Mouse (Mus musculus) c-Kit-negative CD71-positive TER-119-positive erythroid progenitor cells, embryonic 14.5 days (primary cell): ENCODE results near the gene Gtf3c5.

ENCODE experiments used
- DNase-seq: peaks from one replicate; pipeline ENCODE4 v3.0.0-alpha.2; 2013; ENCODE audit warnings: low read depth, low spot score

Gene Gtf3c5

DNA sequence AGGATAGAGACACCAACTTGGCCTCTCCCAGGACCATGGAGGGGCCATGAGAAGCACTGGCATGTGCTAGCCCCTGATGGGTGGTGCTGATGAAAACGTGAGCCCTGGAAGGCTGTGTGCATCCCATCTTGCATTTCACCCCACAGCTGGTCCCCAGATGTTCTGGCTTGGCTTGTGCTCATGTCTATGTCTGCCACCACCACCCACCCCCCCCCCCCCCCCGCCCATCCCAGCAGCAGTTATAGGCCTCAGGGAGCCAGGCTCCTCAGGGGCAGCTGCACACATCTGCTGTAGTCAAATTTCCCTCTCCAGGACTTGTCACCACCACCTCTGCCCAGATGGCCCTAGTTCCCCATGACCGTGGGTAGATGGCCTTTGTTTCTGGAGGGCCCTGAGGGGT is 13.6 kb downstream of the Gtf3c5 start:
- DNase-seq, result no peak

DNA sequence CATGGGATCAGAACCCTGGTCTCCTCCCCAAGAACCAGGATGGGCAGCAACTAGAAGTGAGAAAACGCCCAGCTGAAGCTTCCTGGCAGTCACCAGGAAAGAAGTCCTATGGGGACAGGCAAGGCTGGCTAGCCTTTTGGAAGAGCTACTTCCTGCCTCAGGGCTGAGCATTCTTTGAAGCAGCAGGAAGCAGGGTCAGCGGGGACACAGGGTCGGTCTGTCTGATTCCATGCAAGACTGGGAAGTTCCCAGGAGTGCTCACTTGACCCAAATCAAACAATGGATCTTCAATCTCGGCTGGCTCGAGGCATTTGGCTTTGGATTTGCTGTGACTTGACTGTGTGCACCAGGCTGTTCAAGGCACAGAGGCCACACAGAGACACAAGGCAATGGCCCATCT is 17.0 kb downstream of the Gtf3c5 start:
- DNase-seq, result no peak

DNA sequence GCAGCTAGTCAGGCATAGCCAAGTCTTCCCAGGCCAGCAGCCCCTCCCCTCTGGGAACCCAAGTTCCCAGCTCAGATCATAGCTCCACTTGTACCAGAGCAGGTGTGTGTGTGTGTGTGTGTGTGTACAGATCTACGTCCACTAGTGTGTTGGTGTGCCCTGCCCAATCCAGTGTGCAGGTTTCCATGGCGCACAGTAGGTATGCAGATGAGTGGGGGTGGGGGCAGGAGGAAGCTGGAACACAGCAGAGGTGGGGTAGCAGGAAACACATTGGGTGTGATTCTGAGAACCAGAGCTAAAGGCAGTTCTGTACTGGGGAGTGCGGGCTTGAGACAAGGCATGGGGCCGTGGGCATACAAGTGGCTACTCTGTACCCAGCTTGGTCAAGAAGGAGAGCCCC is 19.2 kb downstream of the Gtf3c5 start:
- DNase-seq, result no peak

DNA sequence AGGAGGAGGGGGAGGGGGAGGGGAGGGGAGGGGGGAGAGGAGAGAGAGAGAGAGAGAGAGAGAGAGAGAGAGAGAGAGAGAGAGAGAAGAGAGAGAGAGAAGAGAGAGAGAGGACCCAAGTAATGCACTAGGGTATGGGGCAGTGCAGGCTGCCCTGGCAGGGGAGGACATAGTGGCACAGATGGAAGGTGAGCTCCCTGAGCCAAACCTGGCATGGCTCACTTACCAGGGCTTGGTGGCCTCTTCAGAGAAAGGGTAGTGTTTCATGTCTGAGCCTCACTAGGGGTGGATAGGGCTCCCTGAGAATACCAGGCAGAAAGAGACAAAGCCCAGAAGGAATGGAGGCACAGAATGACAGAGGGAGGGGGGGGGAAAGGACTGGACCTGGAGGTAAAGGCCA is 19.7 kb downstream of the Gtf3c5 start:
- no peak for DNase-seq

DNA sequence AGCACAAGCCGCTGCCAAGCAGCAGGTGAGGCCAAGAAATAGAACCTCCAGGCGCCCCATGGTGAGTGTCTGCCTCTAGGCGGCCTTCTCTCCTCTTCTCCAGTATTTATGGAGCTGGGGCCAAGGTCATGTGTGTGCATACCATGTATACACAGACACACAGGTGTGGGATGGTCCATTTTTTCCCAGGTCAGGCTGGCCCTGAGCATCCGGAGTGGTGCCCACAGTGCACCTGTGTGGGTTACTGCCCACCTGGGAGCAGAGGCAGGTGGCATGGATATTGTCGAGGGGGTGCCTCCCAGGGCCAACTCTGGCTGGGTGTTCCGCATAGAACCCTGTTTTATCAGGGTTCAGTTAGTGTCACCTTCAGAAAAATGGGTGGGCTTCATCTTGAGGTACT is 20.2 kb downstream of the Gtf3c5 start, which contains the start of gene Cel:
Gene Cel, minus strand, starts transcription at position 101 of the 400 bp plus-strand sequence.
- DNase-seq, result no peak

DNA sequence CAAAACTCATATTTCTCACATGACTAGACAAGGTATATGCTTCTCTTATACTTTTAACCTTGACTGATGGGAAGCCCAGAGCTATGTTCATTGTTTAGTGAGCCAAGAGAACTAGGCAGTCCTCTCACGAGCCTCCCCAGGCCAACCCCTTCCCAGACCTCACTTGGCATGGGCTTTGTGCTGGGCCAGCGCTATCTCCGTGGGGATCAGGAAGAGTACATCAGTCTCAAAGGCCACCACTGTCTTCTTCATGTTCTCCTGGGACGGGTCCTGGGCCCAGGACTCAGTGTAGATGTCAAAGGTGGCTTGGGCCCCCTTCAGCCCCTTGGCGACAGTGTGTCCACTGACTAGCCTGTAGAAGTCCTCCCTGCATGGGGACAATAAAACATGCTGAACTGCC is 26.1 kb downstream of the Gtf3c5 start:
- no peak for DNase-seq

DNA sequence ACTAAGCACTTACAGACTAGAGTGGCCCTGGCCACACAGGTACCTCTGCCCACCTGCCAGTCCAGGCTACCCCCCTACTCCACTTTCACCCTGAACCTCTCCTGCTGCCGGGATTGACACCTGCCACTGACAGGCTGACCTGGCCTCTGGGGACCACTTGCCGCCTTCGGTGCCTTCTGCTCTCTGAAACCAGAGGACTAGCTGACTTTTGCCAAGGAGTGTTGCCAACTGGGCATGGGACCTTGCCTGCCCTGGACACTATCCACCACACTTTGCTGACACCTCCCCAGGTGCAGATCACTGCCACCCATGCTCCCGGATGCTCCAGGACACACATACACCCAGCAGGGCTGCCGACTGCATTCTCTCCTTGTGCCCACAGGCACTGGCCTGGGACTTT is 31.2 kb downstream of the Gtf3c5 start:
- no peak for DNase-seq

DNA sequence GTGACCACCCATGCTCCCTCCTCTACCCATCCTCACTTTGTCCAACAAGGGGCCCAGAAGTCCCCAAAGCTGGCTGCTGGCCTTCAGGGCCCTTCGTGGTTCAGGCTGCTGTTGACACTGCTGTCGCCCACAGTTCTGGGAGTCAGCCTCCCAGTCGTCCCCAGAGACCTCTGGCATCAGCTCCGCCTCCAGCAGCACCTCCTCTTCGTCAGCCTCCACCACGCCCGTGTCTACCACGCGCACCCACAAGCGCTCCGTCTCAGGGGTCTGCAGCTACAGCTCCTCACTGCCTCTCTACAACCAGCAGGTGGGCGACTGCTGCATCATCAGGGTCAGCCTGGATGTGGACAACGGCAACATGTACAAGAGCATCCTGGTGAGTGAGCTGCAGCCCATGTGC is 34.4 kb downstream of the Gtf3c5 start:
- DNase-seq, result no peak

DNA sequence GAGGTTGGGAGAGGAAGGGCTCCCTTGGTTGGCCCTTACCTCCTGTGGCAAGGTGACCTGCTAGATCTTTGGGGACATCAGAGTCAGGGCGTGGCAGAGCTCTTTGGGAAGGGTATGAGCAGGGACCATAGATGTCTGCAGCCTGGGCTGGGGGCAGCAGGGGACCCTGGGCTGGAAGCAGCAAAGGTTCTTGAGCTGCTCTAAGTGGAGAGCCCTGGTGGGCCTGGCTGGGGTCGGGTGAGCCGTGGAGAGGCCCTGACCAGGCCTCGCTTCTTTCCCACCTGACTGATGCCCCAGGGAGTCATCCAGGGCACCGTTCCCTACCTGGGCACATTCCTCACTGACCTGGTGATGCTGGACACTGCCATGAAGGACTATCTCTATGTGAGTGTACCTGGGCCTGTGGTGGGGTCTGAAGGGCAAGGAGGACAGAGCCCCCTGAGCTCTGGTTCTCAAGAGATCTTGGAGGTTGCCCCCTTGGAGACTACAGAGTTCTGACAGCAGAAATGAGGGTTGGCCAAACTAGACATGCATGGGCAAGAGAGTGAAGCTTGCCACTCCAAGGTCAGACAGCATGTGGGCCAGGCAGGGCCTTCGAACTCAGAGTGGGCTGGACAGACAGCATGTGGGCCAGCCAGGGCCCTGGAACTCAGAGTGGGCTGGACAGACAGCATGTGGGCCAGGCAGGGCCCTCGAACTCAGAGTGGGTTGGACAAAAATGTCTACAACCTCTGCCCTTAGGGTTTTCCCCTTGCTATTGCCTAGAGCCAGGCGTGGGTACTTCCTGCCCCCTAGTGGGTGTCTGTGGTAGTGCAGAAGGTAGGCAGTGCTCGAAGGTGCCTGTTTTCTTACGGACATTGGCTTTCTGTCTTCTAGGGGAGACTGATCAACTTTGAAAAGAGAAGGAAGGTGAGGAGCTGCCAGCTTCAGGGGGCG is 36.0 kb downstream of the Gtf3c5 start:
- peak; percentile 55 for DNase-seq

DNA sequence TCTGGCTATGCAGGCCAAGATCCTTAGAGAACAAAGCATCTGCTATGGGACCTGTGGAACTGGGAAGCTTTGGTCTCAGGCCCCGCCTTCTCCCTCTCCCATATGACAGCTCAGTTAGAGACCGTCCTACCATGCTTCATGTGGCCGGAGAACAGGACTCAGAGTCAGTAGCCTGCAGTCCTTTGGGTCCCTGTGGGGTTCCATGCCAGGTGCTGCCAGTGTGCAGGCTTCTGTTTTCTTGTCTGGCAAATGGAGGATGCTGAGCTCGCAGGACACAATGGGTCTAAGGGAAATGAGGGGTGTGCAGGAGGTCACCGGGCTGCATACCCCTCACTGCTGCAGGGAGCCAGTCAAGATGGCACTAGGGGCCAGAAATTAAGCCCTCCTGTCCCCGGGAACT is 37.0 kb downstream of the Gtf3c5 start:
- DNase-seq, result no peak

DNA sequence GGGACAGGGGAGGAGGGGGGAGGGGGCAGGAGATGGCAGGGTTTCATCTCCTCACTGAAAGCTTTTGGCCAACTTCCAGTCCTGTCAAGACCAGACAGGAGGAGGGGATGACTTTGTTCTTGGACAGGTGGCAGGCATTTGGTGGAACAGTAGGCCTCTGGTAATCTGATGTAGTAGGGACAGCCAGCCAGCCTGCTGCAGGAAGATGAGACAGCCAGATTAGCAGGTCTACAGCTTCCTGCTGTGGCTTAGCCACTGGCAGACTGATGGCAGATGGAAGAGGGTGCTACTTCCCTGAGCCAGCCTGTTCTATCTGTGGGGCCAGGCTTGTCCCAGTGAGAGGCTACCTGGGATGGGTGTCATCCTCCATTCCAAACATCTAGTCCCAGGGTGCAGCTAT is 37.6 kb downstream of the Gtf3c5 start:
- no peak for DNase-seq

DNA sequence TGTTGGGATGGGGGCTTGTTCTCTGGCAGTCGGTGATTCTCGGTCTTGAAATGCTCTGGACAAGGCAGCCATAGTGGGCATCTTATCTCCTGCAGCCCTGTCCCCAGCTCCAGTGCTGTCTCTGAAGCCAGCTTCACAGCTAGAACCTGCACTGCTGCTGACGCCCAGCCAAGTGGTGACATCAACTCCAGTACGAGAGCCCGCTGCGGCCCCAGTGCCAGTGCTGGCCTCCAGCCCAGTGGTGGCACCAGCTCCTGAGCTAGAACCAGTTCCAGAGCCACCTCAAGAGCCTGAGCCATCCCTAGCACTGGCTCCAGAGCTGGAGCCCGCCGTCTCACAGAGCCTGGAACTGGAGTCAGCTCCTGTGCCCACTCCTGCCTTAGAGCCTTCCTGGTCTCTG is 39.7 kb downstream of the Gtf3c5 start:
- DNase-seq, result no peak

DNA sequence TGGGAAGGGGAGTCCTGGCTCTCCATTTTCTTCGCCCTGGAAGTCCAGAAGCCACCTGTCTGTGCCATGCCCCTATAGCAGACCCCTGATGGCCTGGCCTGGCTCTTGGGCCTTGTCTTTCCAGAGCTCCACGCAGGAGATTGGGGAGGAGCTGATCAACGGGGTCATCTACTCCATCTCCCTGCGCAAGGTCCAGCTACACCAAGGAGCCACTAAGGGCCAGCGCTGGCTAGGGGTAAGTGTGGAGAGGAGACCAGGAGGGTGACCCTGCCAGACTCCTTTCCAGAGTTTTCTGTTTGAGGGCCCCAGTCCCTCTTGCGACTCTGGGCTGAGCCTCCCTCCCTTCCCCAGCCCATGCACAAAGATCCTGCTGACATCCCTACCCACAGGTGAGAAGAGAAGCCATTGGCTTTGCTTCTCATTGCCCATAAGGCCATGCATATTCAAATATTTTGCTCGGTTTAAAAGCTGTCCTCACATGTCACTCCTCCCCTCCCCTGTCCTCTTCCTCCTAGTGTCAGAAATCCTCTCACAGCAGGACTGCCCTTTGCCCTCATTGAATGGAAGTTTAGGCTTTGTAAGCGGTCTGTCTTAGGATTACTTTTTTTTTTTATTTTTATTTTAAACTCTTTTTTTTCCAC is 42.8 kb downstream of the Gtf3c5 start:
- no peak for DNase-seq

DNA sequence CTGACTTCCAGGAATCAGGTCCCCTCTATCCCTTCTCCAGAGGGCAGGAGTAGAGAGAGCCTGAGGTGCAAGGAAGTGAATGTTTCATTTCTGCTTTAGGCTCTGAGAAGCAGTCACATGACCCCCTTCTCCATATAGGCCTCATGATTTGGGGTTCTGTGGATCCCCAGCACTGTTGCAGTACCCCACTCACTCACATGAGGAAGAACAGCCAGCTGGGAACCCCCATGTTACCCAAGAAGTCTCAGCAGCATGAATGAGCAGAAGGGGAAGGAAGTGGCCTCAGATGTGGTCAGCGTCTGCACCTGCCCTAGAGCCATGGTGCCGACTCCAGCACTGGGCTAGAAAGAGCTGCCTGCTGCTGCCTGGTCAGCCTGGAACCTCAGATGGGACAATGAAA is 43.6 kb downstream of the Gtf3c5 start:
- no peak for DNase-seq

DNA sequence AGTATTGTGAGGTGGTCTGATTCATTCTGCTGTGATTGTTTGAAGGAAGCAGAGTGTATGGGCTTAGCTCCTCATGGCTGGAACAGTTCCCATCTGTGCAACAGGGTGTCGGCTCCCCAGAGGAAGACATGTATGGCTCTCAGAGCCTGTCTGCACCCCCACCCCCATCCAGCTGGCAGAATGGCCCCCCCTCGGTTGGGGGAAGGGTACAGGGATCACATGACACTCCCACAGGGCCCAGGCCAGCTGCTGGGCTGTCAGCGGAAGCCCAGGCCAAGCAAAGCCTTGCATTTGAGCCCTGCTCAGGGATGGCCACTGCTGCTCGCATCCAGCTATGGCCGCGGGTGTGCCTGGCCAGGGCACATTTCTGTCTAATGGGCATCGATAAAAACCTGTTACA is 44.3 kb downstream of the Gtf3c5 start:
- no peak for DNase-seq

DNA sequence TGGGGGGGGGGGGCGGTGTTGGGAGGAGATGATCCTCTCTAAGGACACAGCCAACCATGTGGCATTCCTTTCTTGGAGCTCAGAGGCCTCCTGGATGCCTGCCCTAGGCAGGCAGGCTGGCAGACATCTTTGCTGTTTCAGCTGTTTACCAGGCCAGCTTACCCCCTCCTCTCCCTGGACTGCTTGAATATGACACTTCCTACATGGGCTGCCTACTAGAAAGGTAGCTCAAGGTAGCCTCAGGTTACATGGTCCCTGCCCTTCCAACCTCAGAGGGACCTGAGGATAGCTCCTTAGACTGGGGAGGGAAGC is 44.8 kb downstream of the Gtf3c5 start:
- no peak for DNase-seq

DNA sequence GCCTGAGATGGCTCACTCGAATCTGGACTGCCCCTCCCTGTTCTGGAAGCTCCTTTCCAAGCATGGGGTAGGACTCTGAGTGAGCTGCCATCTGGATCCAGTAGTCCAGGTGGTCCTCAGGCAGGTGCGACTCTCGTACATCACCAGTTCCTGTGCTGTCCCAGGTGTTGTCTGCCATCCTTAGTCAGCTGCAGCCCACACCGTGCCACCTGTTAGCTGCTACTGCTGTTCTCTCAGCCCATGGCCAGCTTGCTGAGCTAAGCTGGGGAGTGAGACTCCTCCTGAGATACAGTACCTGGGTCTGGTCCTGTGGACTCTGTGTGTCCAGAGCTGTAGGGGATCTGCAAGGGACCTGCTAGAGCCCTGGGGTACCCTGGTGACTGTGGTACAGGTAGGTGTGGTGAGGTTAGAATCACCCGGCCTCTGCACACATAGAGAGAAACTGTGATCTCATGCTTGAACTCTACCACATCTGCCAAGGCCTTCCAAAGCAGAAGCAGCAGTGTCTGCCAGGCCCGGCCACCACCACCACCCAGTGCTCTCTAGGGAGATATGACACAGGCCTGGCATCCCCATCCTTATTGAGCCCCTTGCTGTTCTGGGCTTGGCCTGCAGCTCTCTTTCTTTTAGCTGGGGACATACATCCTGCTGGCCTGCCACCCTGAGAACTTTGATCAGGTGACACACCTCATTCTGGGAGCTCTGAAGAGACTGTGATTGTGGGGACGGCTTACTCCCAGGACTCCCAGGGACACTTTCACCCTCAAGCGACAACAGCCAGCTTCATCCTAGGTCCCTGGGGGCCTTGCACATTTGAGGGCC is 45.3 kb downstream of the Gtf3c5 start:
- no peak for DNase-seq

DNA sequence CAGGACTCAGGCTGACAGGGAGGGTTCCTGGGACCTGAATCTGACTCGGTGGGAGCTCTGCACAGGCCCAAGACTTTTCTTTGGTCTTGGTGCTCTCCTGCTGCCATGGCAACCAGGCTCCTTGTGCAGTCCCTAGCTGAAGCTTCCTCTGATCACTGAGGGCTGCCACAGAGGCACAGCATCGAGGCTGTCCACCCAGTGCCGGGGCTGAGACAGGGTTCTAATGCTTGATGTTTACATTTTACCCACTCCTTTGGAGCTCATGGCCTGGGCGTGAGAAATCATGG is 46.0 kb downstream of the Gtf3c5 start:
- no peak for DNase-seq

DNA sequence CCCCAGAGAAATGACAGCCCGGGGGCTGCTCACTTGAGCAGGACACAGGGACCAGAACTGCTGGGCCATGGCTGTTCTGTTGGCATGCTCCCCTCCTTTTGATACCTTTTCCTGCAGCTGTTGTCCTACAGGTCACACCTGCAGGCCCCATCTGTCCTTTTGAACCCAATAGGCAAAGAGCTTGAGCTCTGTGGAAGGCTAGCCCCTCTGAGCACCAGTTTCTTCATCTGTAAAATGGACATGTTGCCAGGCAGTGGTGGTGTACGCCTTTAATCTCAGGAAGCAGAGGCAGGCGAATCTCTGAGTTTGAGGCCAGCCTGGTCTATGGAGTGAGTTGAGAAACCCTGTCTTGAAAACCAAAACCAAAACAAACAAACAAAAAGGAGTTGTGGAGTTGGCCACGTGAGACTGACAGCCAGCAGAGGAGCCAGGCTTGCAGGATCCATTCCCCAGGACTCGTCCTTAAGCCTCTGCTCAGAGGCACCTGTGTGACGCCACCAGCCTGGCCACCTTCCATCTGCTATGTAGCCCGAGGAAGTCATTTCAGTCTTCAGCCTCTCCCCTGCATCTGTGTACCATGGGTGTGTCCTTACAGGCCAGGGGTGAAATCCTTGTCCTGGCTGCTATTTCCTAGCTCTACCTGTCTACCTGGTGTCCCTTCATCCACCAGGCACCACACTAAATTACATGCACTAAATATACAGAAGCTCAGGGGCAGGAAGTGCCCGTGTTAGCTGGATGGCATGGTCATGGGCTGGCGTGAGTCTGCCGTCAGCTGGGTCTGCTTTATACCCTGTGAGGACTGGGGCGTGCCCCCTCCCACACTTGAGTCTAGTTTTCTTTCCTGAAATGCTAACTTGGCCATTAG is 46.6 kb downstream of the Gtf3c5 start:
- no peak for DNase-seq

DNA sequence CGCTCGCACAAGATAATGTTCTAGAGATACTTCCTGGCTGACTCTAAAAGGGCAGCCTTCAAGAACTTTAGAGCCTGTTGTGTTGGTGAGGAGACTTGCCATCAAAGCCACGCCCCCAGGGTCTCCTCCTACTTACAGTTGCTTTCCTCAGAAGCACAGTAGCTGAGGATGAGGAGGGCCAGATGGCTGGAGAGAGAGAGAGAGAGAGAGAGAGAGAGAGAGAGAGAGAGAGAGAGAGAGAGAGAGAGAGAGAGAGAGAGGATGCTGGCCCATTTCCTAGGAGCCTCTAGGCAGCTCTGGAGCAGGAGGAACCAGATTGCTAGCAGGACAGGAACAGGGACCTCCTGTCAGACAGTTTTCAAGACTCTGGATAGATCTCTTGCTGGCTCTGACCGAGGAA is 47.4 kb downstream of the Gtf3c5 start:
- no peak for DNase-seq

DNA sequence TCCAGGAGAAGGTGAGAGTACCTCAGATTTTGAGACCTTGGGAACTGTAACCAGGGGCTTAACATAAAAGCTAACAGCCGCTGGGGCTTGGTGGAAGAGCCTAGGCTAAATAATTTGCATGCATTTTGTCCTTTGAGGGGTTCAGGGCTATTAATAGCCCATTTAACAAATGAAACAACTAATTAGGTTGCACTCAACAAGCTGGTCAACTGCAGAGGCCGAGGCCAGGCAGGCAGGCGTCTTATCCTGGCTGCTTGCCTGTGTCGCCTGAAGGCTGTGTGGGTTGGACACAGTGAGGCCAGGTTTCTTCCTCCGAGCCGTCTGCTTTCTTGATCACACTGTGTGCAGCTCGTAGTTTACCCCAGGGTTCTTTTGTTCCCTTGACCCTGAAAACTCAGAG is 47.9 kb downstream of the Gtf3c5 start:
- DNase-seq, result no peak

DNA sequence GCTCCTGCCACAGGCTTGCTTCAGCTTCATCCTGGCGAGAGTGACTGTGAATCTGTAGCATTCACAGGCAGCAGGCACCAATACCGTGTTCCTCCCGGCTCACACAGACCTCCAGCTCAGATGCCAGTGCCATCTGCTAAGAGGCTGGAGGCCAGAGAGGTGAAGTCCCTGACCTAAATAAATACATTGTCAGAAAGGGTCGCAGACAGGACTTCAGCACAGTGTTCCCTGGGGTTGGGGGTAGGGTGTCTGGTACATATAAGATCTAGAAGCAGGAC is 48.3 kb downstream of the Gtf3c5 start:
- DNase-seq, result no peak
